Mouse (Mus musculus): ENCODE results near the gene Mup8.
"Not testable (repeated sequence)": the region's sequence is repeated elsewhere in the genome, so short reads cannot be mapped to it uniquely, and the experiment has no call there.

The Mup8 gene

GRCm38 (mm10) chr4:60222499-60222898 lies at the start of gene Mup8:
Mup8 (minus strand) TSS chr4:60222599.
- DNase-seq (ENCODE audit: low spot score), result not testable (repeated sequence)

- DNase-seq (ENCODE audit: low spot score), result not testable (repeated sequence)
Measured at GRCm38 (mm10) chr4:60265977-60266770, 43.8 kb upstream of the Mup8 start.

DNA sequence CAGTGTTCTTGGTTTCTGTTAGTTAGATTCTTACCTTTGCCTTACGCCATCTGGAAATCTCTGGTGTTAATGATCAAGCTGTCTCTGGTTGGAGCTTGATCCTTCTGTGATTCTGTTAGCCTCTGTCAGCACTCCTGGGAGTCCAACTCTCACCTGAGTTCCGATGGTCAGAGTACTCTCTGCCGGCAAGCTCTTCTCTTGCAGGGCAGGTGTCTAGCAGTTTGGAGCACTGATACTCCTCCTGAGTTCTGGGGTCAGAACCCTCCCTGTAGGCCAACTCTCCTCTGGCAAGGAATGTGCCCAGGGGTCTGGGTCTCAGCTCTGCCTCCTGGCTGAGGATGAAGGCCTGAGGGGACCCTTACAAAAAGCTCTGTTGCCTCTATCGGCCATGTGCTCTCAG lies 40.3 kb upstream of the Mup8 start:
- not testable (repeated sequence) for DNase-seq (ENCODE audit: low spot score)
